Mouse (Mus musculus) 3T3-L1 (cell line): ENCODE data around the gene Atad5.
"Not testable (repeated sequence)": the region's sequence is repeated elsewhere in the genome, so short reads cannot be mapped to it uniquely, and the experiment has no call there.

Experiments used
- DNase-seq: peaks from one replicate; pipeline ENCODE4 v3.0.0-alpha.2; 2015; ENCODE audit warnings: low read depth, low spot score

The Atad5 gene

DNA sequence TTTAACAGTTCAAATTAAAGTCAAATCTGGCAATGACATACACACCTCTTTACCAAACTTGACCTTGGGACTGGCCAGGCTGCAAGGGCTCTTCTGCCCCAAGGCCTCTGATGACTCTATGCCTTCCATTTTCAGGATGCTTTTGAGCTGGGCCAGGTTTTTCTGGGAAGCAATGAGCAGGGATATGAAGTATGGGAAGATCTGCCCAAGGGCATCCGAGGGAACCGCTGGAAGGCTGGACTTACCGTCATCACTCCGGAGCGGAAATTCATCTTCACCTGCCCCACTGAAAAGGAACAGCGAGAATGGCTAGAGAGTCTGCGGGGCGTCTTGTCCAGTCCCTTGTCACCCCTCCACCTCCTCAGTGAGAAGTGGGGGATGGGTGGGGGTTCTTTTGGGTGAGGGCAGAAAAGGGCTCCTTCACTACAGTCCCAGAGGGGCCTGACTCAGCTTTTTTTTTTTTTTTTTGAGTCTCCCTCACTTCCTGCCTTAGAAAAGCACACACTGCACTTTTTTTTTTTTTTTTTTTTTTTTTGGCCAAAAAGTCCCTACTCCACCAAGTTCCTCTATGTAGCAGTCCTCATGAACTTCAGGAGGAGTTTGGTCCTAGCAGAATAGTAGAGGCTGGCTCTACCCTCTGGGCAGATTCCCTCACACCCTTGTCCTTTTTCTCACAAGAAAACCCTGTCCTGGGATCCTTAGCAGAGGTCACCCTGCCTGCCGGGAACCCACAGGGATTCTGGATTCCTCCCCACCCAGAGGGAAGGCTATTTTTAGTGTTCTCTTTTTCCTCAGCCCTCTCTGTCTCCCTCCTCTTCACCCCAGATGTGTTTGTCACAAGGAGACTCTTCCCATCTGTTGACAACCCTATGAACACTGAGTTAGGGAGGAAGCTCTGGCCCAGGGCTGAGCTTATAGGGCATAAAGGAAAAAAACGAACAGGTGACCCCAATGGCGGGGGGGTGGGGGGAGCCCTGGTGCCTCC is 88.0 kb downstream of the Atad5 start:
- peak; percentile 45 for DNase-seq

DNA sequence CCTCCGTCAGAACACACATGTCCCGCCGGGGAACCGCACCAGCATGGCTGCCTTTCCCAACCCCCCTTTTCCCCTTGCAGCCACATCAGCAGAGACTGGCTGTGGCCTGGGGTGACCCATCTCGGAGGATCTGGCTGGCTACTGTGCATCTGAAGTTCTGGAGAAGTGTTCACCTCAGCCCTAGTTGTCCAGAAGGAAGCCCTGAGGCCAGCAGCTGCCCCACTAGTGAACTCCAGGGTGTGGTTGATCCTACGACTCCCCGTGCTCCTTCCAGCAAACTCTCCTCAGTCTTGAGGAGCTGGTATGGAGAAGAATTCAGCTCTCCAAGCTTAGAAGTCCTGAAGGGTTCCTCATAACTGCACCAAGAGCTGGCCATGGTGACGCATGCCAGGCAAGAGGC is 89.1 kb downstream of the Atad5 start:
- DNase-seq, result no peak

DNA sequence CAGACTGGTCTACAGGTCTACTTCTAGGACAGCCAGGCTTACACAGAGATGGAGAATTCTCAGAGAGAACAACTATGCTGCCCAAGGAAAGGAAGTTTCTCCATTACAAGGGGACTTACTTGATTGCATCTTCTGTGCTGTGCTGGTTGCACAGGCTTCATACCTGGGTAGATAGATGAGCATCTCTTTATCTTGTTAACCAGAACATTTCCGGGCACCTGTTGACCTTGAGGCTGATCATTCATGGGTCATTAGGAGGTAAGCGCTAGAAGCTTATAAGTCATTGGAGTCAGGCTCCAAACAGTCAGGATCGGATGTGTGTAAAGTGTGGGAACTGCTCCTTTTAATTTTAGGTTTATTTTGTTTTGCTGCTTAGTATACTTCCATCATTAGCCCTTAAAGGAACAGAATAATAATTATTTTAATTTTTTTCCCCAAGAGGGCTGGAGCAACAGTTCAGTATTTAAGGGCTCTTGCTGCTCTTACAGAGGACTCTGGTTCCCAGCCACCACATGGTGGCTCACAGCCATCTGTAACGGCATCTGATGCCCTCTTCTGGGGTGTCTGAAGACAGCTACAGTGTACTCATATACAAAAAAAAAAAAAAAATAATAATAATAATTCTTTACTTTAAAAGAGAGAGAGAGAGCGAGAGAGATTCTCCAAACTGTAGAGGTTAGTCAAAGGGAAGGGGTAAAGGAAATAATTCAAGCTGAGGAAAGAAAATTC is 92.0 kb downstream of the Atad5 start:
- DNase-seq, result peak; percentile 52

DNA sequence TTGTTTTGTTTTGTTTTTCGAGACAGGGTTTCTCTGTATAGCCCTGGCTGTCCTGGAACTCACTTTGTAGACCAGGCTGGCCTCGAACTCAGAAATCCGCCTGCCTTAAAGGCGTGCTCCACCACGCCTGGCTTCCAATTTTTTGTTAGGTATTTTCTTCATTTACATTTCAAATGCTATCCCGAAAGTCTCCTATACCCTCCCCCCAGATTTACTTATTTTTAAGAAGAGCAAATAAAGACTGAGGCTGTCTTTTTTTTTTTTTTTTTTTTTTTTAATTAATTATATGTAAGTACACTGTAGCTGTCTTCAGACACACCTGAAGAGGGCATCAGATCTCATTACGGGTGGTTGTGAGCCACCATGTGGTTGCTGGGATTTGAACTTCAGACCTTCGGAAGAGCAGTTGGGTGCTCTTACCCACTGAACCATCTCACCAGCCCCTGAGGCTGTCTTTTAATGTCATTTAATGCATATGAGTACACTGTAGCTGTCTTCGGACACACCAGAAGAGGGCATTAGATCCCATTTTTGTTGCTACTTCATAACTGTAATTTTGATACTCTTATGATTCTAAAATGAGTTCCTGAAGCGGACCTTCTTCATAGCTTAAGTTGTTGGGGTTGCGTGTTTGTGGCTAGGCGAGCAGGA is 94.0 kb downstream of the Atad5 start:
- not testable (repeated sequence) for DNase-seq

DNA sequence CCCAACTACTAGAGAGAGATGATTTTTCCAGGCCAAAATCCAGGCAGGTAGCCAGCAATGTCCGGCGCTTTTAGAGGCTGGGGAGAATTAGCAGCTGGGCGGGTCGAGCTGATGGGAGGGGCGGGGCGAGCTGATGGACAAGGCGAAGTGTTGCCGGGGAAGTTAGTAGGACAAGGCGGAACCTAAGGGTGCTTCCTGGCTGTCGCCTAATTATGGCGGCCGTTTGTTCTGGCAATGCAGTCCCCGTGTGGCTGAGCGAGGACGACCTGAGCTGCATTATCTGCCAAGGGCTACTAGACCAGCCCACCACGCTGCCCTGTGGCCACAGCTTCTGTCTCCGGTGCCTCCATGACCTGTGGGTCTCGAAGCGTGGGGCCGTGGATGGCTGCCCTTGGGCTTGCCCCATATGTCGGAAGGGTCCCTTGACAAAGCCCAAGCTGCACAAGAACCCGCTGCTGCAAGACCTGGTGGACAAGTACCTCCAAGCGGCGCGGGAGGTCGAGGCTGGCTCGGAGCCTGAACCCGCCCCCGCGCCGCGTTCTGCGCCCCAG is 94.6 kb downstream of the Atad5 start, which contains the start of gene Rnf135:
TSS of gene Rnf135 (plus strand) at position 147 of the 551 bp plus-strand sequence.
- DNase-seq, result peak; percentile 98

DNA sequence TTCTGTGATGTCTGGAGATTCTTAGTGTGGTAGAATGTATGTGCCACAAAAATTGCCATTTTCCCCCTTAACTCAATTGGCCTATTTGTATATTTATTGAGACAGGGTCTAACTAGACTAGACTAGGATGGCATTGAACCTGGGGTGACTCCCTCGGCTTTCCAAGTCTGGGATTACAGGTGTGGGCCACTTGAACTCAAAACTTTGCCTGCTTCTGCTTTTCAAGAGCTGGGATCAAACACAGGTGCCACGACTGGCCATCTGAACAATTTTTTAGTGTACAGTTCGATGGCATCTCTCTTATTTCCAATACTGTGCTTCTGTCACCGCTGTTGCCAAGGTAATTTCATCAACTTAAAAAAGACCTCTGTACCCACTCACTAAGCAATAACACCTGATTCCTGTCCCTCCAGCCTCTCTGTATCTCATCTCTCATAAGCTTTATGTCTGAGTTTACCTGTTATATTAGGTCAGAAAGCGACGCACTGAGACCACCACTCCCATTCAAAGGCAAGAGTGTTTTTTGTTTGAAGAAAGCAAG is 95.4 kb downstream of the Atad5 start:
- no peak for DNase-seq
